Mouse (Mus musculus) heart, embryonic 16.5 days (tissue): ENCODE data around the gene Rfxank. TPM values are rescaled to one million over a fixed set of nuclear protein-coding genes. Genes with fewer than 3 reads are reported as not detected.
A peak's percentile ranks its signal among the peaks of the same experiment; 100 is the strongest.

ENCODE experiments used
- ATAC-seq: fragments of 200-750 bp; cut with Nextera tagmentation; replicated peaks from 2 replicates; pipeline ENCODE4 v1.8.0; 2017; ENCODE audit warnings: moderate number of reproducible peaks; ENCODE audit not compliant: insufficient read depth, low FRiP score; ENCODE audit errors: extremely low read depth
- H3K27ac ChIP-seq: fragments of 300-500 bp; sonication (generic); 2 replicates; pipeline ENCODE4 v1.5.1; 2014; ENCODE audit warnings: mild to moderate bottlenecking, low read length, control low read depth, moderate library complexity
- H3K27me3 ChIP-seq: fragments of 300-500 bp; sonication (generic); 2 replicates; pipeline ENCODE4 v1.6.1; 2014; ENCODE audit warnings: low read length, mixed read lengths; ENCODE audit not compliant: control insufficient read depth, insufficient read depth
- H3K36me3 ChIP-seq: fragments of 300-500 bp; sonication (generic); 2 replicates; pipeline ENCODE4 v1.6.1; 2014; ENCODE audit not compliant: control insufficient read depth, insufficient read depth
- H3K4me1 ChIP-seq: fragments of 300-500 bp; sonication (generic); 2 replicates; pipeline ENCODE4 v1.6.1; 2014; ENCODE audit warnings: low read length, mixed read lengths; ENCODE audit not compliant: control insufficient read depth, insufficient read depth
- H3K4me2 ChIP-seq: fragments of 300-500 bp; sonication (generic); 2 replicates; pipeline ENCODE4 v1.6.1; 2014; ENCODE audit warnings: low read depth, mild to moderate bottlenecking, control low read depth, low read length
- H3K4me3 ChIP-seq: fragments of 300-500 bp; sonication (generic); 2 replicates; pipeline ENCODE4 v1.5.1; 2014; ENCODE audit warnings: mild to moderate bottlenecking, control low read depth, low read length
- H3K9ac ChIP-seq: fragments of 300-500 bp; sonication (generic); 2 replicates; pipeline ENCODE4 v1.6.1; 2014; ENCODE audit warnings: low read length, control low read depth
- H3K9me3 ChIP-seq: fragments of 300-500 bp; sonication (generic); replicated peaks from 2 replicates; pipeline ENCODE4 v1.6.1; 2016; ENCODE audit warnings: low read length; ENCODE audit not compliant: control insufficient read depth
- WGBS: fragments of 180-500 bp; shearing (Covaris S2); extraction: QIAGEN DNeasy Blood & Tissue Kit; methylation state at CpG from one replicate; pipeline ENCODE4 v1.1.7; 2014; 5-methylcytosine and 5-hydroxymethylcytosine counted together
- polyA plus RNA-seq: library from polyadenylated mRNA; unstranded; fragments of >200 nt; fragmentation: Nextera tagmentation; extraction: Ambion mirVana; gene quantifications from 2 replicates; pipeline ENCODE4 v1.2.1, GENCODE M21; 2015

The Rfxank gene
- 18.9 and 21.0 TPM in 2 replicates for polyA plus RNA-seq

DNA sequence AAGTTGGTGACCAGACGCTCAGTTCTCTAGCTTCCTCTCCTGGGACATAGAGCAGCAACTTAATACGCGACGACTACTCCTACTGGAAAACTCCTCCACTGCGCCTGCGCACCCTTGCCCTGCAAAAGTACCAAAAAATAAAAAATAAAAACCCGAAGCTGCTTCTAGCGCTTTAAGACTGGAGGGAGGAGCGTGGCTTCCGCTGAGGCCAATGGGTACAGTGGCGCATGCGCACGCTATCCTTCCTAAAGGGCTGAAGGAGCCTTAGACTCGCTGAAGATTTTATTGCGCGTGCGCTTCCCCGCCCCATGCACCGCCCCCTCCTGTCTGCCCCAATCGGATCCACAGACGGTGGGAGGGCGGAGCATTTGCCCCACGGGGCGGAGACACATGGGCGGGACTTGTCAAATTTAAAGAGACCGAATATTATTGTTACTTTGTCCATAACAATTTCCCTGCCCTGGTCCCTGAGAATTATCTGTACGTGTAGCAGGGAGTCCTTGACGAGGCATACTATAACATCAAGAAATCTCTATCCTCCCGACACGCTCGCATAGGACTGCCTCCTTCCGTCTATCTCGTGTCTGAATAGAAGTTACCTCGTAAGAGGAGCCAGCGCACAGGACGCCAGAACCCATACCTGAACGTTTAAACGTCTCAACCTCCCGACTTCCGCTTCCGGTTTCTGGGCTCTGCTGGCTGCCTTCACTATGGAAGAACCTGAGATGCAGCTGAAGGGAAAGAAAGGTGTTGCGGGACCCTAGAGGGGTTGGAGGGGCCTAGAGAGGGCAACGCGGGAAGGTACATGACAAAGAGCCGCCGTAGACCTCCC is at the start of gene Rfxank, which contains the start of the genes Borcs8 and Mef2b:
Gene Rfxank (minus strand): TSS at position 129 of the 832 bp plus-strand sequence.
Gene Borcs8 (plus strand): TSS at position 474 of the 832 bp plus-strand sequence.
Gene Mef2b (plus strand): TSS at position 686 of the 832 bp plus-strand sequence.
- Histone ChIP-seq H3K27ac (peak within 1 kb of the TSS; percentile 88), H3K36me3 (peaks cover 17% of the 10 kb centered on the region), H3K27me3 (no peaks in the 10 kb centered on the region), H3K9me3 (no peaks in the 10 kb centered on the region), H3K4me1 (peaks cover 29% of the 10 kb centered on the region), H3K4me3 (peak within 1 kb of the TSS; percentile 74), H3K9ac (peak within 1 kb of the TSS; percentile 86), H3K4me2 (peak within 1 kb of the TSS; percentile 88)
- under 1% methylated on average over 46 of the region's 46 CpGs for WGBS
- ATAC-seq, result peak; percentile 97

DNA sequence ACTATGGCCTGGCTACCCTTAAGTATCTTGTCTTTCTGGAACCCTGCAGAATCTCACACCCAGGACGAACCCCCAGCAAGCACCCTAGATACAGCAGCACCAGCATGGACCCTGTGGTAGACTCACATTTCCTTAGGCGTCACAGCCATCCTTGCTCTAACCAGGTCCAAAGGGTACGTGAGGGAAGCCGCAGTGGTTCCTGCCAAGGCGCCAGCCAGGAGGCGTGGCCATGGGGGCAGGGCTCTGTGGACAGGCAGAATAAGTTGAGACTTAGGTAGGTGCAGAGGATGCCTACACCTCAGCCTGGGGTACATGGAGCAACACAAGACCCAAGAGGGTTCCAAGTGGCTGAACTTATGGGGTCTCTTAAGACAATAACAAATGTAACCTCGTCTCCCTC is 49.8 kb upstream of the Rfxank start:
- Histone ChIP-seq H3K4me3 (no peak overlapping the region), H3K27ac (no peak overlapping the region), H3K36me3 (peaks cover 8% of the 10 kb centered on the region), H3K9ac (no peak overlapping the region), H3K9me3 (no peaks in the 10 kb centered on the region), H3K4me1 (no peaks in the 10 kb centered on the region), H3K27me3 (no peaks in the 10 kb centered on the region), H3K4me2 (no peak overlapping the region)
- ATAC-seq, result no peak
- 67% methylated on average over 7 of the region's 7 CpGs for WGBS

DNA sequence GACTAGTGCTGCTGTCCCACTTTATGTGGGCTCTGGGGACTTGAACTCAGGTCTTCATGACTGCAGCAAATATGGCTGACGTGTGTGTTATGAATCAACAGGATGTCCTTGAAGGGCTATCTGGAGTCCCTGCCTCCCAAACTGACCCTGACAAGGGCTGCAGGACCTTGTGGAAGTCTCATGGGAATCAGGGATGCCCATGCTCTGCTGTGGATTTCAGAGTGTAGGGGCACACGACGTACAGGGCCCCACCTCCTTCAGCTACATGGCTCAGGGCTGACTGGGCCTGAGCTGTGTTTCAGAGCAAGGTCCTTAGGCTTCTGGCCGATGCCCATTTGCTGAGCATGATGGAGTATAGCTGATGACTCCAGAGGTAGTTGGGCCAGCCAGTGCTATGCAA is 44.2 kb upstream of the Rfxank start:
- Histone ChIP-seq H3K36me3 (peaks cover 19% of the 10 kb centered on the region), H3K9ac (no peak overlapping the region), H3K9me3 (no peaks in the 10 kb centered on the region), H3K27ac (no peak overlapping the region), H3K4me2 (no peak overlapping the region), H3K4me3 (no peak overlapping the region), H3K27me3 (no peaks in the 10 kb centered on the region), H3K4me1 (no peaks in the 10 kb centered on the region)
- no peak for ATAC-seq
- WGBS, result 84% methylated on average over 4 of the region's 4 CpGs

DNA sequence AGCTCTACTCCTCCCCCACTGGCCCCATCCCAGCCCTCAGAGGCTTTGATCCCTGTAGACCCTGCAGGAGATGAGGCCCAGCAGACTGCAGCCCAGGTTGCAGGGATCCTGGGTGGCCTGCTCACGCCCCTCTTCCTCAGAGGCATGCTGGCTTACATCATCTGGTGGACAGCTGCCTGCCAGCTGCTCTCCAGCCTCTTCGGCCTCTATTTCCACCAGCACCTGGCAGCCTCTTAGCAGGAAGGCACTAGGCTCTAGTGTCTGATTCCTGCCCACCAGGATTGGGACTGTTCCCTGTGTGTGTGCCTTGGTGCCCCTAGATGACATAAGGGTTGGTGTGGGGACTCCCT is 42.9 kb upstream of the Rfxank start:
- Histone ChIP-seq H3K4me1 (no peaks in the 10 kb centered on the region), H3K4me2 (no peak overlapping the region), H3K9me3 (no peaks in the 10 kb centered on the region), H3K4me3 (no peak overlapping the region), H3K27ac (no peak overlapping the region), H3K27me3 (no peaks in the 10 kb centered on the region), H3K36me3 (peaks cover 16% of the 10 kb centered on the region), H3K9ac (no peak overlapping the region)
- 31% methylated on average over 2 of the region's 2 CpGs for WGBS
- ATAC-seq, result no peak

DNA sequence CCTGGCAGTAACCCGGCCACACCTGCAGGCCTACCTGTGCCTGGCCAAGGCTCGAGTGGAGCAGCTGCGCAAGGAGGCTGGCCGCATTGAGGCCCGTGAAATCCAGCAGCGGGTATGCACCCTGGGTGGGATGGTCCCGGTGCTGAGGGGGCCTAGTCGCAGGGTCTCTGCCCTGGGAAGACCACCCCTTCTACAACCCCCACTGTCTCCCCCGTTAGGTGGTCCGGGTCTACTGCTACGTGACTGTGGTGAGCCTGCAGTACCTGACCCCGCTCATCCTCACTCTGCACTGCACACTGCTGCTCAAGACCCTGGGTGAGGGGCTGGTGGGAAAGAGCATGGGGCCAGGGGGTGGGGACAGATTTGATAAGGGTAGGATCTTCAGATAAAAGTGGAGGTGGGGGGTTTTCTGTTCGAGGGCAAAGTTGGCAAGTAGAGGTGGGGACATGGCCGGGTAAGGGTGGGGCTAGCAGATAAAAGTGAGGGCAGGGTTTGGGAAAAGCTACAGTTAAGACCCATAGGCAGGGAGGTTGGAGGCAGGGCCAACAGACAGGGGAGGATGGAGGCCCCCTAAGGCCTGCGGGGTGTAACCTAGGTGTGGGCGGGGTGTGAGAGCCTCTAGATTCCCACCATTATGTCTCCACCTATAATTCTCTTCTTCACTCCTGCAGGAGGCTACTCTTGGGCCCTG is 42.4 kb upstream of the Rfxank start:
- Histone ChIP-seq H3K36me3 (peaks cover 19% of the 10 kb centered on the region), H3K9ac (no peak overlapping the region), H3K27ac (no peak overlapping the region), H3K4me3 (no peak overlapping the region), H3K4me1 (no peaks in the 10 kb centered on the region), H3K9me3 (no peaks in the 10 kb centered on the region), H3K27me3 (no peaks in the 10 kb centered on the region), H3K4me2 (no peak overlapping the region)
- ATAC-seq, result no peak
- WGBS, result 72% methylated on average over 16 of the region's 16 CpGs

DNA sequence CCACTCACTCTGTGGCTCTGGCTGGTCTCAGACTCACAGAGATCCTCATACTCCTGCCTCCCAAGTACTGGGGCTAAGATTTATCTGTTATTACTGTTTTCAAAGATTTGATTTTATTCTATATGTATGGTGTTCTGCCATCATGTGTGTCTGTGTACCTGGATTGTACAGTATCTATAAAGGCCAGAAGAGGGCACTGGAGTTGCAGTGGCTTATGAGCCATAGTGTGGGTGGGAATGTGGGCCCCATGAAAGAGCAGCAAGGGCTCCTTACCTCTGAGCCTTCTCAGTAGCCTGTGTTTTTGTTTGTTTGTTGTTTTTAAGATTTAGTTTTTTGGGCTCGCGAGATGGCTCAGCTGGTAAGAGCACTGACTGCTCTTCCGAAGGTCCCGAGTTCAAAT is 40.1 kb upstream of the Rfxank start:
- no peak for ATAC-seq
- no peak overlapping the region for H3K27ac ChIP-seq
- no peak overlapping the region for H3K9ac ChIP-seq
- H3K4me1 ChIP-seq, result peaks cover 6% of the 10 kb centered on the region
- H3K4me3 ChIP-seq, result no peak overlapping the region
- 96% methylated on average over 4 of the region's 4 CpGs for WGBS
- peaks cover 19% of the 10 kb centered on the region for H3K36me3 ChIP-seq
- no peak overlapping the region for H3K4me2 ChIP-seq
- no peaks in the 10 kb centered on the region for H3K9me3 ChIP-seq
- H3K27me3 ChIP-seq, result no peaks in the 10 kb centered on the region

DNA sequence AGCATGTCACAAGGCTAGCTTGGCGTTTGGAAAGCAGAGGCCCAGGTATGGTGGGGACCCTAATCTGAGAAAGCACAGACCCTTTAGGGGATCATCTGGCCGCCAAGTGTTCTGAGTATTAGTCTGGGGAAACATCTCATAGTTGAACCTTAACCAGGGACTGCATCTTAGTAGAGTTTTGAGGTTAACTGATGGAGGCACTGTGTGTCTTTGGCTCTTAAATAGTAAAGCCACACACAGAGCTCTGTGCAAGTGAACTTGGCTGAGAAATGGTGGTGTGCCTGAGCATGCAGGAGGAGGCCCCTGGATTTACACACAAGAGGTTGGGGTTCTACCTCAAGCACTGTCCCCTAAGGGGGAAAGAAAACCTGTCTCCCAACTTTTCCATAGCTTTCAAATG is 39.3 kb upstream of the Rfxank start:
- peaks cover 12% of the 10 kb centered on the region for H3K4me1 ChIP-seq
- 86% methylated on average over 2 of the region's 2 CpGs for WGBS
- ATAC-seq, result no peak
- no peaks in the 10 kb centered on the region for H3K27me3 ChIP-seq
- H3K36me3 ChIP-seq, result peaks cover 19% of the 10 kb centered on the region
- H3K9ac ChIP-seq, result no peak overlapping the region
- no peak overlapping the region for H3K4me2 ChIP-seq
- no peak overlapping the region for H3K27ac ChIP-seq
- H3K4me3 ChIP-seq, result no peak overlapping the region
- no peaks in the 10 kb centered on the region for H3K9me3 ChIP-seq

DNA sequence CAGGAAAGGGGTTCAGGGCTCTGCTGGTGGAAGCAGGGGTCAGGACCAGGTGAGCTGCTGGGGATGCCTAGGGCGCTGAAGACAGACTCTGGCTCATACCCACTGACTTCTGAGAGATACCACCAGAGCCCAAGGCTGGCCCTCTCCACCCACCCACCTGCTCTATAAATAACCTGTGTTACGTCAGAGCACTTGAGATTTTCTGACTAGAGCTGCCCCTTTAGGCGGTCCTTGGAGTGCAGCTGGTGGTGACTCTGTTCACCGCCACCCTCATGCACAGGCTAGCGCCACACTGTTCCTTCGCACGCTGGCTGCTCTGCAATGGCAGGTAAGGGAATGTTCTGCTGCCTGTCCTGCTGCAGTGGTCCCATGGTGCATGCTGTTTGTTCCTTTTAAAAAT is 35.1 kb upstream of the Rfxank start:
- Histone ChIP-seq H3K4me3 (peak overlapping the region; percentile 28), H3K27me3 (no peaks in the 10 kb centered on the region), H3K9ac (peak overlapping the region; percentile 57), H3K4me1 (peaks cover 19% of the 10 kb centered on the region), H3K27ac (peak overlapping the region; percentile 41), H3K36me3 (peaks cover 5% of the 10 kb centered on the region; the same call in 1 of the 2 replicates), H3K9me3 (no peaks in the 10 kb centered on the region), H3K4me2 (peak overlapping the region; percentile 56)
- 51% methylated on average over 7 of the region's 7 CpGs for WGBS
- ATAC-seq, result peak; percentile 69

DNA sequence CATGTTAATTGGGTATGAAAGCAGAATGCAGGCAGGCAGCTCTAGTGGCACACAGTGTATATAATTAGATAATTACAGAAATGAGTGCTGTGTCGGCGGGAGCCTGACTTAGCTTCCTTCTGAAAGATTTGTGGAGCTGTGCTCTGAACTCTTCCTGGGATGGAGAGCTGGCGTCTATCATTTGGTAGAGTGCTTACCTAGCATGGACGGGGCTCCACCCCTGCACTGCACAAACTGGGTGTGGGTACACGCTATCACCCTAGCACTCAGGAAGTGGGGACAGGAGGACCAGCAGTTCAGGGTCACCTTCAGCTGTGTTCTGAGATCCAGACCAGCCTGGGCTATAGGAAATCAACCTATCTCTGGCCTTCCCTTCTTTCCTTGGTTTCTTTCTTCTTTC is 34.4 kb upstream of the Rfxank start:
- H3K36me3 ChIP-seq, result peaks cover 5% of the 10 kb centered on the region; the same call in 1 of the 2 replicates
- peak overlapping the region; percentile 1; the same call in 1 of the 2 replicates for H3K4me3 ChIP-seq
- H3K4me1 ChIP-seq, result peaks cover 19% of the 10 kb centered on the region
- no peak overlapping the region for H3K27ac ChIP-seq
- no peak for ATAC-seq
- no peak overlapping the region for H3K9ac ChIP-seq
- WGBS, result 77% methylated on average over 5 of the region's 5 CpGs
- H3K27me3 ChIP-seq, result no peaks in the 10 kb centered on the region; the same call in 1 of the 2 replicates
- H3K4me2 ChIP-seq, result peak overlapping the region; percentile 77; the same call in 1 of the 2 replicates
- no peaks in the 10 kb centered on the region for H3K9me3 ChIP-seq
